Mouse (Mus musculus): ENCODE measurements around the gene Limd2. TPM values are rescaled to one million over a fixed set of nuclear protein-coding genes. Genes with fewer than 3 reads are reported as not detected.

The Limd2 gene
- polyA plus RNA-seq, 1 experiment from 2014 or later = 298 TPM

- H3K27ac ChIP-seq (ENCODE audit: low read depth, low read length) = peak overlapping the region; percentile 76
- peak overlapping the region; percentile 74 for H3K4me3 ChIP-seq (ENCODE audit: low read depth, low read length)
- no peaks in the 10 kb centered on the region for H3K36me3 ChIP-seq (ENCODE audit: control insufficient read depth, insufficient read depth, low read length)
- H3K27me3 ChIP-seq (ENCODE audit: control insufficient read depth, insufficient read depth, low read length) = no peaks in the 10 kb centered on the region
- H3K9ac ChIP-seq (ENCODE audit: low read depth, low read length) = peak overlapping the region; percentile 48
- DNase-seq (ENCODE audit: low spot score) (no peak), ATAC-seq (ENCODE audit: low FRiP score) (no peak)
- no peaks in the 10 kb centered on the region for H3K4me1 ChIP-seq (replicated peaks; ENCODE audit: control insufficient read depth, insufficient read depth, low read length)
- 43% methylated on average over 3 of the region's 3 CpGs for WGBS
- H3K9me3 ChIP-seq (ENCODE audit: control insufficient read depth, low read length) = no peaks in the 10 kb centered on the region
- H3K4me2 ChIP-seq (replicated peaks; ENCODE audit: low read depth, low read length) = peak overlapping the region; percentile 60
Observed at GRCm38 (mm10) chr11:106194155-106194541, 33.5 kb upstream of the Limd2 start.

- ATAC-seq (ENCODE audit: low FRiP score) = peak; percentile 97
Observed at GRCm38 (mm10) chr11:106193371-106194154, 32.9 kb upstream of the Limd2 start.

GRCm38 (mm10) chr11:106192657-106193370 is 32.2 kb upstream of the Limd2 start:
- WGBS = 12% methylated on average over 19 of the region's 19 CpGs
- peak; percentile 53 for ATAC-seq (ENCODE audit: low FRiP score)

More at GRCm38 (mm10) chr11:106193371-106194154, 32.9 kb upstream of the Limd2 start:
- H3K4me3 ChIP-seq (ENCODE audit: low read depth, low read length) = peak overlapping the region; percentile 74
- H3K4me1 ChIP-seq (replicated peaks; ENCODE audit: control insufficient read depth, insufficient read depth, low read length) = no peaks in the 10 kb centered on the region
- H3K9me3 ChIP-seq (ENCODE audit: control insufficient read depth, low read length) = no peaks in the 10 kb centered on the region
- no peaks in the 10 kb centered on the region for H3K27me3 ChIP-seq (ENCODE audit: control insufficient read depth, insufficient read depth, low read length)
- peak overlapping the region; percentile 81 for H3K27ac ChIP-seq (ENCODE audit: low read depth, low read length)
- DNase-seq (ENCODE audit: low spot score) = peak; percentile 98
- H3K9ac ChIP-seq (ENCODE audit: low read depth, low read length) = peak overlapping the region; percentile 80
- no peaks in the 10 kb centered on the region for H3K36me3 ChIP-seq (ENCODE audit: control insufficient read depth, insufficient read depth, low read length)
- peak overlapping the region; percentile 60 for H3K4me2 ChIP-seq (replicated peaks; ENCODE audit: low read depth, low read length)
- under 1% methylated on average over 40 of the region's 44 CpGs for WGBS

GRCm38 (mm10) chr11:106192241-106192640 is 31.6 kb upstream of the Limd2 start:
- Histone ChIP-seq H3K4me3 (ENCODE audit: low read depth, low read length) (peak overlapping the region; percentile 74; the same call in 1 of the 2 replicates), H3K27ac (ENCODE audit: low read depth, low read length) (no peak overlapping the region), H3K36me3 (ENCODE audit: control insufficient read depth, insufficient read depth, low read length) (no peaks in the 10 kb centered on the region), H3K9ac (ENCODE audit: low read depth, low read length) (no peak overlapping the region), H3K9me3 (ENCODE audit: control insufficient read depth, low read length) (no peaks in the 10 kb centered on the region), H3K27me3 (ENCODE audit: control insufficient read depth, insufficient read depth, low read length) (no peaks in the 10 kb centered on the region), H3K4me2 (replicated peaks; ENCODE audit: low read depth, low read length) (peak overlapping the region; percentile 50), H3K4me1 (replicated peaks; ENCODE audit: control insufficient read depth, insufficient read depth, low read length) (no peaks in the 10 kb centered on the region)
- DNase-seq (ENCODE audit: low spot score) (no peak), ATAC-seq (ENCODE audit: low FRiP score) (no peak)
- WGBS = 89% methylated on average over 5 of the region's 5 CpGs

More at GRCm38 (mm10) chr11:106192657-106193370, 32.2 kb upstream of the Limd2 start:
- Histone ChIP-seq H3K4me1 (replicated peaks; ENCODE audit: control insufficient read depth, insufficient read depth, low read length) (no peaks in the 10 kb centered on the region), H3K36me3 (ENCODE audit: control insufficient read depth, insufficient read depth, low read length) (no peaks in the 10 kb centered on the region), H3K4me3 (ENCODE audit: low read depth, low read length) (peak overlapping the region; percentile 74), H3K9ac (ENCODE audit: low read depth, low read length) (peak overlapping the region; percentile 80), H3K27ac (ENCODE audit: low read depth, low read length) (peak overlapping the region; percentile 81), H3K4me2 (replicated peaks; ENCODE audit: low read depth, low read length) (peak overlapping the region; percentile 50), H3K27me3 (ENCODE audit: control insufficient read depth, insufficient read depth, low read length) (no peaks in the 10 kb centered on the region), H3K9me3 (ENCODE audit: control insufficient read depth, low read length) (no peaks in the 10 kb centered on the region)
- no peak for DNase-seq (ENCODE audit: low spot score)

GRCm38 (mm10) chr11:106191716-106192115 is 31.1 kb upstream of the Limd2 start:
- Histone ChIP-seq H3K4me3 (ENCODE audit: low read depth, low read length) (no peak overlapping the region), H3K27ac (ENCODE audit: low read depth, low read length) (no peak overlapping the region), H3K4me1 (replicated peaks; ENCODE audit: control insufficient read depth, insufficient read depth, low read length) (no peaks in the 10 kb centered on the region), H3K27me3 (ENCODE audit: control insufficient read depth, insufficient read depth, low read length) (no peaks in the 10 kb centered on the region), H3K9me3 (ENCODE audit: control insufficient read depth, low read length) (no peaks in the 10 kb centered on the region), H3K9ac (ENCODE audit: low read depth, low read length) (no peak overlapping the region), H3K36me3 (ENCODE audit: control insufficient read depth, insufficient read depth, low read length) (no peaks in the 10 kb centered on the region), H3K4me2 (replicated peaks; ENCODE audit: low read depth, low read length) (no peak overlapping the region)
- ATAC-seq (ENCODE audit: low FRiP score) (no peak), DNase-seq (ENCODE audit: low spot score) (no peak)
- 88% methylated on average over 3 of the region's 3 CpGs for WGBS

GRCm38 (mm10) chr11:106187326-106187725 is 26.7 kb upstream of the Limd2 start:
- no peaks in the 10 kb centered on the region for H3K9me3 ChIP-seq (ENCODE audit: control insufficient read depth, low read length)
- DNase-seq (ENCODE audit: low spot score) (no peak), ATAC-seq (ENCODE audit: low FRiP score) (no peak)
- no peak overlapping the region for H3K9ac ChIP-seq (ENCODE audit: low read depth, low read length)
- no peaks in the 10 kb centered on the region for H3K27me3 ChIP-seq (ENCODE audit: control insufficient read depth, insufficient read depth, low read length)
- no peak overlapping the region for H3K4me3 ChIP-seq (ENCODE audit: low read depth, low read length)
- no peak overlapping the region for H3K27ac ChIP-seq (ENCODE audit: low read depth, low read length)
- H3K4me1 ChIP-seq (replicated peaks; ENCODE audit: control insufficient read depth, insufficient read depth, low read length) = no peaks in the 10 kb centered on the region
- WGBS = 89% methylated on average over 4 of the region's 4 CpGs
- H3K36me3 ChIP-seq (ENCODE audit: control insufficient read depth, insufficient read depth, low read length) = no peaks in the 10 kb centered on the region
- H3K4me2 ChIP-seq (replicated peaks; ENCODE audit: low read depth, low read length) = no peak overlapping the region

- Histone ChIP-seq H3K36me3 (ENCODE audit: control insufficient read depth, insufficient read depth, low read length) (no peaks in the 10 kb centered on the region), H3K9me3 (ENCODE audit: control insufficient read depth, low read length) (no peaks in the 10 kb centered on the region), H3K4me3 (ENCODE audit: low read depth, low read length) (no peak overlapping the region), H3K27me3 (ENCODE audit: control insufficient read depth, insufficient read depth, low read length) (no peaks in the 10 kb centered on the region), H3K4me1 (replicated peaks; ENCODE audit: control insufficient read depth, insufficient read depth, low read length) (no peaks in the 10 kb centered on the region), H3K9ac (ENCODE audit: low read depth, low read length) (no peak overlapping the region), H3K27ac (ENCODE audit: low read depth, low read length) (no peak overlapping the region), H3K4me2 (replicated peaks; ENCODE audit: low read depth, low read length) (no peak overlapping the region)
- ATAC-seq (ENCODE audit: low FRiP score) (no peak), DNase-seq (ENCODE audit: low spot score) (no peak)
- 85% methylated on average over 2 of the region's 2 CpGs for WGBS
Observed at GRCm38 (mm10) chr11:106180449-106180801, 19.8 kb upstream of the Limd2 start.

- no peak overlapping the region for H3K27ac ChIP-seq (ENCODE audit: low read depth, low read length)
- no peak for DNase-seq (ENCODE audit: low spot score)
Observed at GRCm38 (mm10) chr11:106179711-106180448, 19.2 kb upstream of the Limd2 start.

More at GRCm38 (mm10) chr11:106179711-106180448, 19.2 kb upstream of the Limd2 start:
- no peaks in the 10 kb centered on the region for H3K9me3 ChIP-seq (ENCODE audit: control insufficient read depth, low read length)
- H3K4me1 ChIP-seq (replicated peaks; ENCODE audit: control insufficient read depth, insufficient read depth, low read length) = no peaks in the 10 kb centered on the region
- H3K4me3 ChIP-seq (ENCODE audit: low read depth, low read length) = no peak overlapping the region
- no peak overlapping the region for H3K9ac ChIP-seq (ENCODE audit: low read depth, low read length)
- ATAC-seq (ENCODE audit: low FRiP score) = no peak
- 72% methylated on average over 7 of the region's 7 CpGs for WGBS
- H3K36me3 ChIP-seq (ENCODE audit: control insufficient read depth, insufficient read depth, low read length) = no peaks in the 10 kb centered on the region
- no peak overlapping the region for H3K4me2 ChIP-seq (replicated peaks; ENCODE audit: low read depth, low read length)
- H3K27me3 ChIP-seq (ENCODE audit: control insufficient read depth, insufficient read depth, low read length) = no peaks in the 10 kb centered on the region

Data from hindbrain, embryonic 11.5 days (tissue).